Mouse (Mus musculus): ENCODE data around the gene Dnajb1.
"Not testable (repeated sequence)": the region's sequence is repeated elsewhere in the genome, so short reads cannot be mapped to it uniquely, and the experiment has no call there.

The Dnajb1 gene

DNA sequence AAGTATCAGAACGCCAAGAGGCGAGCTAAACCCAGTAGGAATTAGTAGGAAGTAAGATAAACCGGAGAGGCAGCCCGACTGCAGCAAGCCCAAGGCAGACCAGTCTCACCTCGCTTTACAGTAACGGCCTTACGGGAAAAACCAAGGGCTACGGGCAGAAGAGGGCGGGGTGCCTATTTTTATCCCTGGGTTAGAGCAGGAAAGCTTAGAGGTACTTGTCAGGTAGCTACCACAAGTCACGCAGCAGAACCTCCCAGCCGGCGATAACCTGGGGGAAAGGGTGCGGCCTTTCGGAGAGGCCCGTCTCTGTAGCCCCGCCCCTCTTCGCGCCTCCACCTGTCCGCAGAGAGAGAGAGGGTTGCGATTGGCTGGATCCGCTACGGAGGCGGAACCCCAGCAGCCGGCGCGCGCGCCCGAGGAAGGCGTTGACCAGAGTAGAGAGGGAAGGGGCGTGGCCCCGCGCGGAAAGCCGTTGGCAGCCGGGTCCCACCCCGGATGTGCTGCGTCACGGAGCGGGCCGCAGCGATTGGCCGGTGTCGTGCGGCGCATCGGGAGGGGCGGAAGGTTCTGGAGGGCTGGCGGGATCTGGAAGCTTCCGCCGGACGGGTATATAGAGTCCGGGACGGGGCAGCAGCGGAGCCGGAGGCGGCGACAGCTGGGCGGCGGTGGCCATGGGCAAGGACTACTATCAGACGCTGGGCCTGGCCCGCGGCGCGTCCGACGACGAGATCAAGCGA is at the start of gene Dnajb1, which contains the start of gene Tecr:
TSS of gene Dnajb1 (plus strand) at position 533 of the 737 bp plus-strand sequence.
TSS of gene Tecr (minus strand) at position 311 of the 737 bp plus-strand sequence.
- peak; percentile 99 for DNase-seq

DNA sequence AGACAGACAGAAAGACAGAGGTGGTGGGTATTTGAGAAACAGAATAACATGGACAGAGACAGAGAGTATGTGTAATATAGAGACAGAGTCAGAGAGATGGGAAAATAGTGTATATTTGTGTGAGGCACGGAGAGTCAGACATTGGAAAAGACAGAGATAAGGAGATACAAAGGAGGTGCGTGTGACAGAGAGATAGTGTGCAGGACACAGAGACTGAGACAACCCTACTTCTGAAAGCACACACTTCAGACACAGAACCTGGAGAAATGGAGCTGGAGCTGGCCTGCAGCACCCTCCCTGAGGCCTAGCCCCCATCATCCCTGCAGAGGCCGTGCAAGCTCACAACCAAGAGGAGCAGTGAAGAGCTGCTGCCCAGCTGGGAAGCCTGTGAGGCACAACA is 45.3 kb upstream of the Dnajb1 start:
- DNase-seq = no peak

DNA sequence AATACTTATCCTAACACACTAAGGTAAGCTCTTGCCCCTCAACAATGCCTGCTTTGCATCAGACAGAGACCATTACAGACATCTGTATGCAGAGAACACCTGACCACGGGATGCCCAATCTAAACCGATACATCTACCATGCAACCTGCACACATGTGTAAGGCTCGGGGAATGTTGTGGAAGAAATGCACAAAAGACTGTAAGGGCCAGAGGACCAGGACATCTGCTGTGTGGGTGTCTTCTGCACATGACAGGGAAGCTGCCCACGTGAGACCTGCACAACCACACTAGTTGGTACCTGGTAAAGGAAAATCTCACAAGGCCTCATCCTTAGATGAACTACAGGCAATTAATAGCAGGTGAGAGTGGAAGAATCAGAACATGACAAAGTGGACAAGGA is 44.7 kb upstream of the Dnajb1 start:
- DNase-seq = no peak

DNA sequence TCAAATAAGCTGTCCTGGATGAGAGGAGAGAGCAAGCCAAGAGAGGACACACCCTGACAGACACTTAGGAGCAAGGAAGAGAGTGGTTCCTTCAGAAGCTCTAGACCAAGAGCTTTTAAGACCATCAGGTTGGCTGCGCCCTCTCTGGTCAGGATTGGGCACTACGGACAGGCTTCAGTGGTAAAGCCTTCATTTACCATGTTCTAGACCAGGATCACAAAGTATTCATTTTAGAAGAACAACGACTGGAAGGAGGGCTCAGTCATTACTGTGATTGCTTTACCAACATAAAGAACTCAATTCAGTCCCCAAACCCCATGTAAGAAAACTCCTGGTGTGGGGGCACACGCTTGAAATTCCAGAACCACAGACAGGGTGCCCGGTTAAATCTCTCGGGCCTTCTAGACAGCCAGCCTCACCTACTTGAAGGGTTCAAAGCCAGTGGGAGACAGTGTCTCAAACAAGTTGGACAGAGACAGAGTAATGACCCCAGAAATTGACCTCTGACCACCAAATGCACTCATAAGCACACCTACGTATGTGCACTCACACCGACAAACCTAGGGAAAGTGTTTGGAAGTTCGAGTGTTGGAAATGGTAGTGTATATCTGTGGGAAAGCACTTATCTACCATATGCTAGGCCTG is 42.1 kb upstream of the Dnajb1 start:
- DNase-seq = peak; percentile 29

DNA sequence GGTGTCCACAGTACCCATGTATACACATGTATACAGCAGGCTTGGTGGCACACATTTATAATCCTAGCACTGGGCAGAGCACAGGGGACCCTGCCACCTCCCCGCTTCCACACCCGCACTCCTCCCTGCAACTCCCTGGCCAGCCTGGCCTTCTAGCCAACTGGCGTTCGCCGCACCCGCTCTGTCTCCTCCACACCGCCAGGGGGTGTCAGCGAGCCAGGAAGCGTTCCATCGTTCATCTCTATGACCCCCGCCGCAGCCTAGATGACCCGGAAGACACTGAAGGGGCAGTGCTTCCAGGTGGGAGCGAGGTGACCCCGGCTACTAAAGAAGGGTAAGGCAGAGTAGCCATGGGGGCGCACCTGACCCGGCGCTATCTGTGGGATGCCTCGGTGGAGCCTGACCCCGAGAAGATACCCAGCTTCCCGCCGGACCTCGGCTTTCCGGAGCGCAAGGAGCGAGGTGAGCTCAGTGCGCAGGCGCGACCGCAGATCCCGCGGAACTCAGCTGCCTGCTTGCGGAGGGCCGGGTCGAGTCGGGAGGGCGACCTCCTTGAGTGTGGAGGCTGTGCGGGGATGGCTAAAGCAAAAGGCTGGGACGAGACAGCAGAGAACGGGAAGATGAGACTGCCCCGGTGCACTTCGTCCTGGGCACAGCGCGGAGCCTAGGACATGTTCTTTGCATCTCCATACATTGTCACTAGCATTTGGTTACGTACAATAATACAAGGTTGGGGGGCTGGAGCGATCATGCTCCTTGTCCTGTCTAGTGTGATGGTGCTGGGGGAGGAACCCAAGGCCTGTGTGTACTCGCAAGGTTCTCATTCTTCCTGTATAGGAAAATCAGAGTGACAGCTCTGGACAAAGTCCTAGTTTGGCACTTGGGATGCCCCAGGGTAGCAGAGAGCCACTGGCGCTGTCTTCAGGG is 41.3 kb upstream of the Dnajb1 start, which contains the start of gene Ndufb7:
TSS of gene Ndufb7 (plus strand) at position 203 of the 927 bp plus-strand sequence.
- peak; percentile 99 for DNase-seq

DNA sequence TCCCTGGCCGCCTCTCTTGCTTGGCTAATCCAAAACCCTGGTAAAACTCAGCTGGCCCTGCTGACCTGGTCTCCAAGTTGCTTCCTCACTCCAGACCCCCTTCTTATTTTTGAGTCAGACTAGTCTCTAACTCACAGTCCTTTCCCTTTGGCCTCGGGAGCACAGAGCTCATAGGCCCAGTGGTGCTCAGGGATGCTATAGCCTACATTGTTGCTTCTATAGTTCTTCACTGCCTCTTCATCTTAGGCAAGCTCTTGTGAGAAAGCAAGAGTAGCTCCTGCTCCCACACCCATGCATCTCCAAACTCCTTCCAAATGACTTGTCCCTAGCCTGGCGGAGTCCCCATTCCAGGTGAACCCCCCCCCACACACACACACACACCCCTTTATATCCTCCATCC is 40.3 kb upstream of the Dnajb1 start:
- peak; percentile 11 for DNase-seq

DNA sequence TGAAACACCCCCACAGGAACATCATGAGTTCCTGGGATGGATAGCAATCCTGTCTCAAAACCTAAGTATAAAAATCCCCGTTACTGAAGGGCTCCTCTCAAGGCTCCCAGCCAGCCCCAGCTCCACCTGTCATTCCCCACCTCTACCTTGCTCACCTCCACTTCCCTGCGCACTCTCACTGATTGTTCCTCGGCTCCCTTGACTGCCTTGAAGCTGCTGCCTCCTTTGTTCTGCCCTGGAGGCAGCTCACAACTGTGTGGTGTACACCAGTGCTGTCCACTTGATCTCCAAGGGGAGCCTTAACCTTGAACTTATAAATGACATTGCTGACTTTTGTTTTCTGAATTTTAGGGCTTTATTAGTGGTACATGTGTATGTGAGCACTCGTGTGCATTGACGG is 39.9 kb upstream of the Dnajb1 start:
- DNase-seq = peak; percentile 8

DNA sequence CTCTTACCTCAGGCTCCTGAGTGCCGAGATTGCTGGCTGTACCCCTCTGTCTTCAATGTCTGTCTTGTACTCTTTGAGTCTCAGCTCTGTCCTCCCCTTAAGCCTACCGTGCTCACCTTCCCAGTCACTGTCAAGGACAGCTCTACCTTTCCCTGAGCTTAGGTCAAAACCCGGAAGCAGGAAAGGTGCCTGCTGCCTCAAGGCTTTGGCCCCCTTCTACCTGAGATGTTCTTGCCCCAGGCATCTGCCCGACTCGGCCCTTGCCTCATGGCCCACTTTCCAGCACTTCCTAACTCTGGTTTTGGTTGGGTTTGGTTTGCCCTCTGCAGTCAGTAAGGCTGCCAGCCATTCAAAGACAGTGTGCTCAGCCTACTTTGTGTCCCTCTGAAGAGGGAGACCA is 39.2 kb upstream of the Dnajb1 start:
- DNase-seq = no peak

DNA sequence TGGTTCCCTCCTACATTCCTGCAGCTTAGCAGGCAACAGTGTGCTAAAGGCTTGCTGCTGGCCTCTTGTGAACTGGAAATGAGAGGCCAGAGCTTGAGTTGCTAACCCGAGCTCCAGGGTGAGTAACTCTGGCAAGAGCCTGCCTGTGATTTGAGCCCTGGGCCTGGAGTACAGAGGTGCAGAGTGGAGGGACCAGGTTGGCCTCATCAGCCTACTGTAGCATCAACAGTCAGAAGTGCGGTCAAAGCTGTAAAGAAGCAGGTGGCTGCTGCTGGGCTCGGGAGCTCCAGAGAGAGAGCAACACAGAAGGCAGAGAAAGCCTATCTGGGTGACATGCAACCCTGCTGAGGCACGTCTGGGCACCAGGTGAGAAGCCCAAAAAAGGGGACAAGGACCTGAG is 38.8 kb upstream of the Dnajb1 start:
- DNase-seq = peak; percentile 6

DNA sequence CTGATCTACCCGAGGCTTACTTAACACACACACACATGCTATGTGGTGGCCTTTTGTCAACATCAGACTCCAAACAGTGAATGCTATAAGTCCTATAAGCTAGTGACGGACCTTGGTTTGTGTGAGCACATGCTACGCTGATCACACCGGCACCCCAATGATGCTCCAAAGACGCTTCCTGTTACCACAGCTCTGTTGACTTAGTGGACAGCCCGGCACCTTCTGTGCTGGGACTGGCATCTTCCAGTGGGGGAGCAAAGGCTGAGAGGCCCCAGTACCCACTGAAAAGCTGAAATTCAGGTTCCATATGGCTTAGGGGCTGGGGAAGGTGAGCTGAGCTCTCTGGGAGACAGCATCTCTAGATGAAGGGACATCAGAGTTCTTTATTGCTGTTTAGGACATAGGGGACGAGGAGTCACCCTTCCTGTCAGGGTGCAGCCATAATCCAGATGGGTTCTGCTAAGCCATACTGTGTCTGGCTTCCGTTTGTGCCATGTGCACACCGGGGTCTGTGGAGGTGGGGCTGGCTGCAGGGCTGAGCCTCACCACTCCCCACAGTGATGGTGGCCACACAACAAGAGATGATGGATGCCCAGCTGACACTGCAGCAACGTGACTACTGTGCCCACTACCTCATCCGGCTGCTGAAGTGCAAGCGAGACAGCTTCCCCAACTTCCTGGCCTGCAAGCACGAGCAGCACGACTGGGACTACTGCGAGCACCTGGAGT is 37.6 kb upstream of the Dnajb1 start:
- peak; percentile 11 for DNase-seq

DNA sequence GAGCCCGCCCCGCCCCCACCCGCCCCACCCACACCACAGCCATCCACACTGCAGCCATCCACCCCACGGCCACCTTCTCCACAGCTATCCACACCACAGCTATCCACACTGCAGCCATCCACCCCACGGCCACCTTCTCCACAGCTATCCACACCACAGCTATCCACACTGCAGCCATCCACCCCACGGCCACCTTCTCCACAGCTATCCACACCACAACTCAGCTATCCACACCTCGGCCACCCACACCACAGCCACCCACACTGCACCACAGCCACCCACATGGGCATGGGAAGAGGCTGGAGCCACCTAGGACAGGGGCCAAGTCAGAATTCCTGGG is 37.0 kb upstream of the Dnajb1 start:
- not testable (repeated sequence) for DNase-seq

DNA sequence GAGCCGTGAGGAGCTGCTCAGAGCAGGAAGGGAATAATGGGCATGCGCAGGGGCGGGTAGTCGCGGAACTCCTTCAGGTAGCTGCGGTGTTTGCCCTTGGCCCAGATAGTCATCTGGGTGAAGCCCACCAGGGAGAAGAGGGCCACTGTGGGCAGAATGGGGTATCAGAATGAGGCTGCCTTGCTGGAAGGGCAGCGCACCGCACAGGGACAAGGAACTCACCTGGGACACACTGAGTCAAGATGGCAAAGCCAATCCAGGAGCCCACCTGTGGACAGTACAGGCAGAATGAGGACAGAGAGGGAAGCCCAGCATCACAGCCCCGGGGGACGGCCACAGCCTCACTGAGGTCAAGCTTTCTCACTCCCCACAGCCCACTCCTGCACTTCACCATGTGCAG is 36.2 kb upstream of the Dnajb1 start:
- DNase-seq = peak; percentile 7

DNA sequence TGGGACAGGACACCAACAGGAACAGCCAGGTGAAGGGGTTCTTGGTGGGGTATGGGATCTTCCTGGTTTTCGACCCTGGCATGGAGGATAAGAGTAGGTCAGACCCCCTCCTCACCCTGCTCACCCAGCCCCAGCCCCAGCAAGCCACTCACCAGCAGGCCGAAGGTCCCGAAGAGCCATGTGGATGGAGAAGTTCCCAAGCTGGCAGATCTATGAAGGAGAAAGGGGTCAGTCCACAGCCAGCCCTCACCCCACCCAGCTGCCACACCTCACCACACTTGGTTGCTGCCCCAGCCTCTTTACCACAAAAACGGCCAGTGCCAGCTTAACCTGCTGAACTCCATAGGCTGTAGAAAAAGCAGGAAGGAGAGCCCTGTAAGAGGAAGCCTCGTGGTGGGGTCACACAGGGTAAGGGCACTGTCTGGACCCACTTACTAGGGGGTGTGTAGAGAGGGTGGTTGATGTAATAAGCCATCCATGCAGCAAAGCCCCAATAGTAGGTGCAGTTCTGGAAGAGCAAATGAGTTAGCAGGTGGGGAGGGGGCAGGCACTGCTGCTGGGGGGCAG is 35.7 kb upstream of the Dnajb1 start:
- no peak for DNase-seq

DNA sequence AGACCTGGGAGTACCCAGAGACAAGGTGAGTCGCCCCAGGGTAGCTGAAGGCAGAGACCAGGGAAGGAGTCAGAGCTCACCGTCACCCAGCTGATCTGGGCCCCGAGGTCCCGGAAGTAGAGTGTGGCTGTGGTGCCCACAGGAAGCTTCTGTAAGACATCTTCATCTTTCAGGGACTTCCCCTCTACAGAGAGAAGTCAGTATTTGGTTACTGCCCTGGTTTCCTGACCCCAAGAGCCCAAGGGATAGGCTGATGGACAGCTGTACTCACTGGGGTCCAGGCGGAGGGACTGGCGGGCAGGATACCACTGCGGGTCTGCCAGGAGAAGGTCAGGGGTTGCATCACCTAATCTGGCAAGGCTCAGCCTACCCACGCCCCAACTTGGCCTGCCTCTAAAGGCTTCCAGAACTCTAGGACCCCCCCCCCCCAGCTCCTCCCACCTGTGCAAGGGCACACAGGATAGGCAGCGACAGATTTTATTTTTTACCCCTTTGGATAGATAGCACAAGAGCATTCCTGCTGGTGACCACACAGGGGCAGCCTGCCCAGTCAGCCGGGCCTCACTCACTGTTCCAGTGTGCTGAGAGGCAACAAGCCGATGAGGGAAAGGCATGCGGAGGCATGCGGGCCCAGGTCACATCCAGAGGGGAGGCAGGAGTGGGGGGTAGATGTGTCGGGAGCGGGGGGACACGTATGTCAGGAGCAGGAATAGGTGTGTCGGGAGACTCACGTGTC is 34.7 kb upstream of the Dnajb1 start:
- peak; percentile 16 for DNase-seq

DNA sequence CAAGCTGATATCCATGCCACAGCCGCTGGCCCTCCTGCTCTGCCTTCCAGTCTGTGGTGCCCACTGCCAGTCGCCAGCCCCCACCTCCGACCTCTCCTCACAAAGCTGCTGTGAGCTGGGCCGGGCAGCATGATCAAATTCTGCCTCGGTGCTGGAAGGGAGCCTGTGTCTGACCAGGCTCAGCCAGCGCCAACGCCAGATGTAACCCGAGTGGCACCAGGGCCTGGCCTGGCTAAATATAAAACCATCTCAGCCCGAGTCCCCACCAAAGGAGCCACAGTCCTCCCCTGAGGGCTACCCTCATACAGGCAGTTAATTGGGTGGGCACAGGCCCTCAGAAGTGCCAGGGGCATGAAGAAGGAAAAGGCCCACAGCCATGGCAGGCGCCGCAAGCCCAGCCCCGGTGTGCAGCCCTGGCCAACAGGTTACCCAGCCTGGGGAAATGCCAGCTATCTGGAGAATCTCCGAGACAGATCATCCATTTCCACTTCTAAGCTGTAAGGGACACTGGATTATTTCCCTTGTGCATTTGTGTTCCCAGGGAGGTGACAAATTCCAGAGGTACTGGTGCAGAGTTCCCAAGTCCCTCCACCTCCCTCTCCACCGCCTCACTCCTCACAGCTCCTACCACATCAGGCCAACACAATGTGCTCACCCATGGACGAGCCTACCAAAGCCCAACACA is 33.2 kb upstream of the Dnajb1 start:
- DNase-seq = peak; percentile 20

DNA sequence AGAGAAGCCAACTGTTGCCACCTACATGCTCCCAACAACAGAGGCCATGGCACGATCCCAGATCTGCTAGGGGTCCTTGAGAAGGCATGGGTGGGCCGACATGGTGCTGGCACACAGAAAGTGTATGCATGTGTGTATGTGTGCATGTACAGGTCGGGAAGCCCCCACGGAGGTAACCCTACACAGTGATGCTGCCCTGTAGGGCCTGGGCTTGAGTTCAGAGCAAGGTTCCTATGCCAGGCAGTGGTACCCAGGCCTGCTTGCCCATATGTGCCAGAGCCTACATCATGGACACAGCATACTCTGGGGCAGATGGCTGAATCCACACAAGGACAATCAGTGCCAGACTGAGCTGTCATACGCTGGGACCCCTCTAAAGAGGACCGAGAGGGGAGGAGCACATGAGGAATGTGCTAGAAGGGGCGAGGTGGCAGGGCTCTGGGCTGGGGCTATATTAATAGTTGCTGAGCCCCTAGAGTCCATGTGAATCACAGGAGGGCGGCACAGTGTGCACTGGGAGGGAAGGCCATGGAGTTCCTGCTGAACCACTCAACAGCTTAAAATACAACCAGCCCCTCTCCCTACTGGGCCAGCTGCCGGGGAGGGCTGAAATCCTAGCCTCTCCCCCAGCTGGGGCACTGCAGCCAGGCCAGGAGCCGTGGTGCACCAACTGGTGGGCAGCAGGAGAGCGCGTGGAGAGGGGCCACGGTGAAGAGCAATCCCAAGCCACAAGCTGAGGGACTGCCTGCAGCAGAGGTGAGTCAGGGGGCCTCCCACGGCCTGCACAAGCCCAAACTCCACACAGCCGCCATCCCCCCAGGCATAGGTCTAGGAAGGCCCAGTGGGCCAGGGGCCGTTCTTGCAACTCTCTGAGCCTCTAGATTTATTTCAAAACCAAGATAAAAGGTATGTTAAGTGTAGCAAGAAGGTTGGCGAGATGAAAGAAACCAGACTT is 32.2 kb upstream of the Dnajb1 start:
- DNase-seq = peak; percentile 19

DNA sequence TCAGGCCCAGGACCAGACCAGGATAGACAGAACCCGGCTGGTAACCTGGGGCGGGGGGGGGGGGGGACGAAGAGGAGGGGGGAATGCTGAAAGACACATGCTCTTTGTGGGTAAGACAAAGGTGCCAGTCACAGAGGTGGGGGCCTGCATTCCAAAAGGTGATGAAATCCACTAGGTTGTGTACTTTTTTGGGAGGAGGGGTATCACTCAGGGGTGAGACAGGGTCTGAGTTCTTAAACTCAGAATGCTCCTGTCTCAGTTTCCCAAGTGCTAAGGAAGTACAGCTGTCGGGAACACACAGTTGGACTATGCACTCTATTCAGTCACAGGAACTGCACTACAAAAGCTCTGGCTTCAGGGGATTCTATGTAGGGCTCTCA is 31.5 kb upstream of the Dnajb1 start:
- DNase-seq = peak; percentile 5

DNA sequence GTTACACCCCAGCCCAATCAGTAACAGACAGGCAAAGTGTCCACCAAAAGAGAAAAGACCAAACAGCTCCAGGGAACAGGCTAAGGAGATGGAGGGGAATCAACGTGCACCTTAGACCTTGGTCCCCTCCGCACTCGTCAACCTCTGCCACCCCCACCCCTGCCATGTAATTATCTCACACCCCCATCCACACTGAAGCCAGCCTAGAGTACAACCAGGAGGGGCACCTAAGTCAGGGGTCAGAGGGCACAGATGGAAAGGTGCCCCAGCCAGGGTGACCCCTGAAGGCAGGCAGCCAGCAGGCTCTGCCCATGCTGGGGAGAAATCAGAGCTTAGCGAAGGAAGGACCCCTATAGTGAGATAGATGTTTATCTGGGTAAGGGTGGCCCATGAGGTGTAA is 31.1 kb upstream of the Dnajb1 start:
- peak; percentile 9 for DNase-seq

DNA sequence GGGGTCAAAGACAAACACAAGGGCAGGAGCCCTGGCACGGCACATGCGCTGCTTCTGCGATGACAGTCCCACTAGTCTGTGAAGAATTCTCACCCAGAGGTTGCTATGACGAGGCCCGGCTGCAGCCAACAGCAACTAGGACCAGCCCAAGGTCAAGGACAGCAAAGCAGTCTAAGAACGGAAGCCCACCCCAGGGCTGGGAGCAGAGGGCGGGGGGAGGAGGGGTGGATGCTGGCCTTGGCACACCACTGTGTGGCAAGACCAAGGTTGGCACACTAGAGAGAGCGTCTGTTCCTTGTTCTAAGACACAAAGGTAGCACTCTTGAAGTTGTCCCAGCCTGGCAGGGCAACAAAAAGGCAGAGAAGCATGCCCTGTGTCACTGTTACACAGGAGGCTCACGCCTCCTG is 30.6 kb upstream of the Dnajb1 start:
- DNase-seq = peak; percentile 14
